Mouse (Mus musculus) kidney, adult 11 months (tissue): ENCODE results near the gene Slitrk6.
A peak's percentile ranks its signal among the peaks of the same experiment; 100 is the strongest.

ENCODE experiments used
- DNase-seq: peaks from one replicate; pipeline ENCODE4 v3.0.0; 2022

Slitrk6 gene

DNA sequence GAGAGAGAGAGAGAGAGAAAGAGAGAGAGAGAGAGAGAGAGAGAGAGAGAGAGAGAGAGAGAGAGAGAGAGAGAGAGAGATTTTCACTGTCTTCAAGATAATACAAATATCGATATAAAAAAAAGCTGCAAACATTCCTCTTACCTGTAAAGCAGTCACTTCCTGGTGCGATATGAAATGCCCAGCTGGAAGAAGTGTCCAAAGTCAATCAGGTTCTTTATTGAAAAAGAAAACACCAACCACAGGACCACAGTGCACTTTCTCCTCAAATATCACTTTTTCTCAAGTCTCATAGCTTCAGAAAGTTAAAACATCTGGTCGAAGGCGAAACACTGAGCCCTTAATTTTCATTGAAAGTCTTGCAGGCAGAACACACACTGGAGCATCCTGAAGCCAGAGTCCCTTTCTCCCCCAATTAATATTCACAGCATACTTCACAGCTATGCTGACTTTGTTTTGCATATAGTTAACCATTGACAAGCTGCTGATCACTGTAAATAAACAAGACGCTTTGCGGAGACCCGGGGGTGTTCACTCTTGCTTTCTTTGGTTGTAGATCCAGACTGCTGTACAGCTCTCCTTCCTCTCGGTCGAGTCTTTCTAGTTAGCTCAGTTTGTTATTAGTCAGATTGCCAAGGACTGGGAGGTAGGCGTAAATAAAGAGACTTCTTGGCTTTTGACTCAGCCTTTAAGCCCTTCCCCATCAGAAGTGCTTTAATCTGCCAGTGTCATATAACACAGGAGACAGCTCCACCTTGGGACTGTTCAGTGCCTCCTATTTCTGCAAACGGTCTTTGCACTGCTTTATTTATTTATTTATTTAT, at the start of gene Slitrk6:
Gene Slitrk6 (minus strand): TSS at position 666 of the 824 bp plus-strand sequence.
- peak; percentile 6 for DNase-seq

DNA sequence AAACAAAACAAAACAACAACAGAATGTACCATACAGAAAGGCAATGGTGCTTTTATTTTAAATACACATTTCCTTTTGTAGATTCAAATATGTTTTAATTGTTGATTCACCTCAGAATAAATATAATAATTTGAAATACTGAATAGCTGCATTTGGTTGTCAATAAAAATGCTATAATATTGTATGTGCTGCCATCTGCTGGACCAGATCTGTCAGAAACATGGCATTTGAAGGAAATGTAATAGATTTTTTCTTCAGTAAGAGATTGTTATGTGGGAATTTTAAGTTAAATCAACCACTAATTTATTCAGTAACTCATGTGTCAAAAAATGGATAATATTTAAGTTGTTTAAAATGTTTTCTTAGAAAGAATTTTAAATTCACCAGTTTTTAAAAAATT, 22.6 kb upstream of the Slitrk6 start:
- DNase-seq = no peak

DNA sequence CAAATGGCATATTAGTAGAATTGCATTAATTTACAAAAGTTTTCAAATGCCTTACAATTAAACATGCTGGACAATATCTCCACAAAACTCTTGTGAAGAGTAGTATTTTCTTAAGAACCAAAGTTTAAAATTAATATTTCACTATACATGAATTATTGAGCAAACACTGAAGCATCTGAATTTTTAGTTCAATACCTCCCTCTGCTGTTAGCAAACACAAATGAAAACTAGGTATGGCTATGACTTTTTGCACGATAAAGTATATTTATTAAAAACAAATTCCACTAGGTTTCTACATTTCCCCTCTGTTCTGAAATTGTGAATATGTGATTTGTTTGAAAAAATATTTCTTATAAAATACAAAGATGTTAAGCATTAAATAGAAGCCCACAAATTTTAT, 15.7 kb upstream of the Slitrk6 start:
- DNase-seq = no peak

DNA sequence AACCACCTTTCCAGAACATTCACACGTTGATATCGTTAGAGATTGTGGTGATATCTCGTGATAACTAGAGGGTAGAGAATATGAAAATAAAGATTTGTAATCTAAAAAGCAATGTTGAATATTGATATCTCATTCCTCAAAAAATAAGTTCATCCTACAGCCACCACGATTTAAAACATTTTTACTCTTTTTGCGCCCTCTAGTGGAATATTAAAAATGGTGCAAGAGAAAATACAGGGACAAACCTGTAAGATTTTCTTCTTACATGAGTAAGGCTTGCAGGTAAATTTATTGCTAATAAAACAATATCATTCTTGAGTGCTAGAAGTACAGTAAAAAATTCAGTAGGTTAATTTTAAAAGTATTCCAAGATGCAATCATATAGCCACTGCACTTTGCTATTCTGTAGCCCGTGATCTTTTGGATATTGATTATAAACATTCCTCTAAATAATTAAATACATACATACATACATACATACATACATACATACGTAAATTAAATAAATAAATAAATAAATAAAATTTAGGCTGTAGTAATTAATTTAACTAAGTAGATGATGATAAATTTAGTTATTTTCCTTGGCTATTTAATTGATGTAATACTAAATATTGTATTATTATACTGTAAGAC, 7.8 kb upstream of the Slitrk6 start:
- DNase-seq = no peak

DNA sequence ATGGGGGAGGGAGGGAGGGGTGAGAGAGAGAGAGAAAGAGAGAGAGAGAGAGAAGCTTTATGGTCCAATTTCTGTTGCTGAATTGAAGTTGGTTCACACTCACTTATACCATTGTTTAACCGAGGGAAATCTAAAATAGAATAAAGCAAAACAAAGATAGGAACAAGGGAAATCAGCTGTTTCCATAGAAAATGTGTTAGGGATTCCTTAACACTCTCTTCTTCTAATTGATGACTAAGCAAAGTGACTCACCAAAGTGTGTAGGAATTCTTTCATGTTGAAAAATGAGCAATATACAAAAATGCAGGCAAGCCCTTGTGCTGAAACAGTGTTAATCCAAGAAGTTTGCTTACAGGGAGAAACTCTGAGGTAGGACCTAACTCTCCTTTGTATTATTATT, 6.0 kb upstream of the Slitrk6 start:
- DNase-seq = no peak

DNA sequence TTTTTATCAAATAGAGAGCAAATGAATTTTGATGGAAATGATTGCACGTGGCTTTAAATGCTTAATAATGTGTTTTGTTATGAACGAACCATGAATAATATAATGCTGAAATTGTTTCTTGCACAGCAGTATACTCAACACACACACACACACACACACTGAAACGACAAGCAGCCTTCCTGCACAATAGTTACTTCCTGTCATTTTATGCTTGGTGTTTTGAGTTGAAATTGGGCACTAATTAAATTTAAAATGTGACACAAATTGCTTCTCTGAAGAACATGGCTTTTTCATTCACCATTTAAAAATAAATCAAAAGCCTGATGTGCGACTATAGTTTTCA, 330 bp upstream of the Slitrk6 start:
- no peak for DNase-seq

DNA sequence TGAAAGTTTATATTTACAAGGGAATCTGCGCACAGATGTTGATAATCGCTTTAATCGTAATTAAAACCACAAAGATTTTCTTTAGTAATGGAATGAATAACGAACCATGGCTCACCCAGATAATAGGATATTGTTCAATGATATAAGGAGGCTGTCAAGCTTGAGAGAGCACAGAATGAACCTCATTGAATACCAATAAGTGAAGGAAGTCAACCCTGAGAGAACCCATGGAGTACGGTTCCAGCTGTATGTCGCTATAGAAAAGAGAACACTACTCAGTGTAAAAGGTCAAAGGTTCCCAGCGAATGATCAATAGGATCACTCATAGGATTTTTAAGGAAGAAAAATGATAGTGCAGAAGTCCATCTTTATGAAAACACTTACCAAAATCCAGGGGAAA, 15.1 kb downstream of the Slitrk6 start:
- DNase-seq = no peak

DNA sequence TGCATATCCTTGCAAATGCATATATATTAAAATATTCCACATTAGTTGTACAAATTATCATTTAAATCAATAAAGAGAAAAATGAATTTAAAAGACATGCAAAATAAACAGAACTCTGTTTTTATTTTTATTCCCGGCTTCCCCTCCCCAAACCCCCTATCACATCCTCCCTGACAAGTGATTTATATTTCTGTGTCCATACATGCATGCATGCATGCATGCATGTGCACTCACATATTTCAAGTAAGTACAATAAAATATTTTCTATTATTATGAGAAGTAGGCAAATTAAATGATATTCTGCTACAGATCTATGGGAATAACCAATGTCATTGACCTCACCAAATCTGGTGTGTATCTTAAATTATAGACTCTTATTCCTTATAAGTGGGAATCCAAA, 15.6 kb downstream of the Slitrk6 start:
- DNase-seq = no peak

DNA sequence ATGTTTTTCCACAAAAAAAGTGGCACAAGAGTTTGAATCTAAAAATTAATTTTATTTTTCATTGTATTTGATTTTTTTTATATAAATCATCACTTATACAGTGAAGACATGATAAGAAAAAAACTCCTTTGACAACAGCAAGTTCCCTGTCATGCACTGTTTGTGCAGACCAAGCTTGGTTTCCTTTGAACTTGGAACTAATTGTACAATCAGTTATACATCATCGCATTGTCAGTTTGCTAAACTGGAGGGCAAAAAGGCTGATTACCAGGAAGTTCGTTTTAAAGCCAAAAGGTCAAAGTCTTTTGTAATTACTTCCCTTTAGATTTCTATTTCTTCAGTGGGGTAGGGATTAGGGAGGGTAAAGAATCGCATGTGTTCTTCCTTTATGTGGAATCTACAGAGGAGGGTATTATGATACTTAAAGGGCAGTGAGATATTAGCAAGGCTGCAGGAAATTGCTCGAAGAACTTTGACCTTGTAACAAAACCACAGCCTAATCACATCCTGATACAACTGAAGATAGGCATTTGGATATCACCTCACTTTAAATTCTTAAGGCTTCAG, 26.5 kb downstream of the Slitrk6 start:
- DNase-seq = no peak

DNA sequence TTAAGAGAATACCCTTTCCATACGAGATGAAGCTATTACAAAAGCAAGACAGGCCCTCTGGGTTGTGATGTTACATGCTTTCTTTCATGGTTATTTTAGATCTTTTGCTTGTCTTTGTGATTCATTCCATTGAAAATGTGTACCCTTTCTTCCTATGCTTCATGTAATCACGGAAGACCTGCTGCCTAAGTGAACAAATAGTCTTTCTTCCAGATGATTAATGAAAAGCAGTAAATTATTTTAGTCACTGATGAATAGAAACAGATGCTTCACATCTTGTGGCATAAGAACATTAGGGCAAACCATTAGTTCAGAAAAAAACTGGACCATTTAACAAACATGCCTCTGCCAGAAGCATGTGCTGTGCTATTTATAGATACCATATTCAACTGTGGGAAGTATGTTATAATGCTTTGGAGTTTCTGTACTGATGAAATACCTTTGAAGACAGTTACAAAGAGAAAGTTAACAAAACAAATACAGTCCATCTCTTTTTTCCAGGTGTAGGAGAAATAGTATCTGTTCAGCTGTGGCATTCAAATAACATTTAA, 30.8 kb downstream of the Slitrk6 start:
- DNase-seq = no peak
